Mouse (Mus musculus) CH12.LX (cell line): ENCODE measurements around the gene Sell. TPM values are rescaled to one million over a fixed set of nuclear protein-coding genes. Genes with fewer than 3 reads are reported as not detected.

Experiments
- DNase-seq: peaks from one replicate; pipeline ENCODE4 v3.0.0-alpha.2; 2013; ENCODE audit errors: extremely low read depth
- H3K27ac ChIP-seq: 2 replicates; pipeline ENCODE4 v1.5.1; 2012; ENCODE audit warnings: low read depth, mild to moderate bottlenecking, control low read depth, moderate library complexity; ENCODE audit not compliant: insufficient read depth
- H3K27me3 ChIP-seq: replicated peaks from 2 replicates; pipeline ENCODE3; 2012; ENCODE audit warnings: inconsistent platforms
- H3K36me3 ChIP-seq, 2 experiments: replicated peaks in 1 of 2; 2 replicates each; pipeline versions ENCODE3 to v1.6.1; 2012; ENCODE audit warnings: inconsistent platforms in 1 of 2, low read length in 1 of 2, mild to moderate bottlenecking in 1 of 2, mixed read lengths in 1 of 2, moderate library complexity in 1 of 2; ENCODE audit not compliant: control insufficient read depth in 1 of 2, insufficient read depth in 1 of 2
- H3K4me1 ChIP-seq, 2 experiments: 2 replicates each; pipeline ENCODE4 v1.6.1; 2012; ENCODE audit warnings: inconsistent platforms in 1 of 2, moderate library complexity in 1 of 2; ENCODE audit not compliant: insufficient read depth in 2 of 2, control insufficient read depth in 1 of 2
- H3K4me2 ChIP-seq: 2 replicates; pipeline ENCODE4 v1.6.1; 2012; ENCODE audit warnings: low read depth, mild to moderate bottlenecking, control low read depth; ENCODE audit not compliant: poor library complexity, insufficient read depth, severe bottlenecking
- H3K4me3 ChIP-seq, 3 experiments: fragments of 150-350 bp in 1 of 3; sonication (generic) in 1 of 3; replicated peaks in 1 of 3; 2 replicates each; pipeline versions ENCODE3 to v1.5.1; 2011 to 2012; ENCODE audit warnings: low read depth in 2 of 3, low read length in 2 of 3, mild to moderate bottlenecking in 2 of 3, moderate library complexity in 2 of 3, control low read depth in 1 of 3, improper control_type of control experiment in 1 of 3, inconsistent platforms in 1 of 3, mixed read lengths in 1 of 3; ENCODE audit not compliant: poor library complexity in 1 of 3
- H3K79me2 ChIP-seq: replicated peaks from 2 replicates; pipeline ENCODE4 v1.6.1; 2012; ENCODE audit warnings: mild to moderate bottlenecking, moderate library complexity; ENCODE audit not compliant: control insufficient read depth, poor library complexity, insufficient read depth, severe bottlenecking; ENCODE audit errors: extremely low read depth
- H3K9ac ChIP-seq: 2 replicates; pipeline ENCODE4 v1.6.1; 2012; ENCODE audit warnings: low read depth, mild to moderate bottlenecking, control low read depth, moderate library complexity; ENCODE audit not compliant: insufficient read depth
- H3K9me3 ChIP-seq: replicated peaks from 2 replicates; pipeline ENCODE3; 2012; ENCODE audit warnings: low read length, inconsistent platforms, mixed read lengths
- BHLHE40 ChIP-seq: IDR thresholded peaks from 2 replicates; pipeline ENCODE4 v1.6.1; 2011; ENCODE audit warnings: mild to moderate bottlenecking, low read depth, low read length, improper control_type of control experiment
- CHD1 ChIP-seq: IDR thresholded peaks from 2 replicates; pipeline ENCODE4 v1.6.1; 2012; ENCODE audit warnings: low read depth, low read length, improper control_type of control experiment, inconsistent platforms
- ELF1 ChIP-seq: IDR thresholded peaks from 2 replicates; pipeline ENCODE4 v1.6.1; 2014; ENCODE audit warnings: low read depth, mild to moderate bottlenecking, inconsistent platforms, low read length, improper control_type of control experiment
- GABPA ChIP-seq: IDR thresholded peaks from 2 replicates; pipeline ENCODE4 v1.6.1; 2012; ENCODE audit warnings: low read depth, low read length, improper control_type of control experiment, inconsistent platforms; ENCODE audit not compliant: insufficient replicate concordance
- HCFC1 ChIP-seq: IDR thresholded peaks from 2 replicates; pipeline ENCODE4 v1.6.1; 2012; ENCODE audit warnings: low read depth, mild to moderate bottlenecking, inconsistent platforms, low read length, improper control_type of control experiment
- IRF4 ChIP-seq: IDR thresholded peaks from 2 replicates; pipeline ENCODE4 v1.6.1; 2014; ENCODE audit warnings: low read depth, mild to moderate bottlenecking, inconsistent platforms, low read length, improper control_type of control experiment
- JUN ChIP-seq: IDR thresholded peaks from 2 replicates; pipeline ENCODE4 v1.6.1; 2011; ENCODE audit warnings: low read depth, mild to moderate bottlenecking, low read length, improper control_type of control experiment, moderate library complexity; ENCODE audit not compliant: insufficient read depth
- MAFK ChIP-seq: IDR thresholded peaks from 2 replicates; pipeline ENCODE4 v1.6.1; 2011; ENCODE audit warnings: low read length, improper control_type of control experiment; ENCODE audit not compliant: insufficient replicate concordance
- MAX ChIP-seq: IDR thresholded peaks from 2 replicates; pipeline ENCODE4 v1.6.1; 2011; ENCODE audit warnings: low read length, improper control_type of control experiment
- MXI1 ChIP-seq: IDR thresholded peaks from 2 replicates; pipeline ENCODE4 v1.6.1; 2011; ENCODE audit warnings: mild to moderate bottlenecking, low read depth, low read length, improper control_type of control experiment
- MYC ChIP-seq: IDR thresholded peaks from 2 replicates; pipeline ENCODE4 v1.6.1; 2011; ENCODE audit warnings: low read depth, mild to moderate bottlenecking, improper control_type of control experiment, low read length
- NRF1 ChIP-seq: IDR thresholded peaks from 2 replicates; pipeline ENCODE4 v1.6.1; 2014; ENCODE audit warnings: low read depth, mild to moderate bottlenecking, inconsistent platforms, low read length, improper control_type of control experiment, moderate library complexity
- POLR2A ChIP-seq: IDR thresholded peaks from 2 replicates; pipeline ENCODE4 v1.6.1; 2011; ENCODE audit warnings: low read depth, mild to moderate bottlenecking, improper control_type of control experiment, low read length
- RAD21 ChIP-seq: IDR thresholded peaks from 2 replicates; pipeline ENCODE4 v1.6.1; 2011; ENCODE audit warnings: low read depth, mild to moderate bottlenecking, low read length, improper control_type of control experiment, moderate library complexity
- SIN3A ChIP-seq: IDR thresholded peaks from 2 replicates; pipeline ENCODE4 v1.6.1; 2012; ENCODE audit warnings: low read length, improper control_type of control experiment, inconsistent platforms
- TBP ChIP-seq: conservative IDR thresholded peaks from 2 replicates; pipeline ENCODE4 v1.6.1; 2011; ENCODE audit warnings: low read depth, low read length, improper control_type of control experiment
- TCF12 ChIP-seq: IDR thresholded peaks from 2 replicates; pipeline ENCODE4 v1.6.1; 2014; ENCODE audit warnings: low read depth, mild to moderate bottlenecking, inconsistent platforms, low read length, improper control_type of control experiment
- USF1 ChIP-seq: IDR thresholded peaks from 2 replicates; pipeline ENCODE4 v1.6.1; 2014; ENCODE audit warnings: low read depth, mild to moderate bottlenecking, inconsistent platforms, low read length, improper control_type of control experiment
- USF2 ChIP-seq: conservative IDR thresholded peaks from 2 replicates; pipeline ENCODE4 v1.6.1; 2011; ENCODE audit warnings: low read depth, low read length, improper control_type of control experiment
- ZC3H11A ChIP-seq: IDR thresholded peaks from 2 replicates; pipeline ENCODE4 v1.6.1; 2012; ENCODE audit warnings: low read depth, mild to moderate bottlenecking, inconsistent platforms, low read length, improper control_type of control experiment
- ZKSCAN1 ChIP-seq: IDR thresholded peaks from 2 replicates; pipeline ENCODE4 v1.6.1; 2012; ENCODE audit warnings: low read depth, inconsistent platforms, low read length, improper control_type of control experiment, borderline replicate concordance
- ZMIZ1 ChIP-seq: IDR thresholded peaks from 2 replicates; pipeline ENCODE4 v1.6.1; 2012; ENCODE audit warnings: low read depth, mild to moderate bottlenecking, inconsistent platforms, low read length, improper control_type of control experiment
- ZNF384 ChIP-seq: IDR thresholded peaks from 2 replicates; pipeline ENCODE4 v1.6.1; 2012; ENCODE audit warnings: low read depth, low read length, improper control_type of control experiment, inconsistent platforms
- dilution Hi-C: fragments of 300-500 bp; cut with MboI; formaldehyde crosslinking; loops from 2 replicates; pipeline ENCODE4 v1.14.3; 2020; ENCODE audit warnings: low sequenced_read_pairs; ENCODE audit not compliant: extremely low pct_unique_long_range_greater_than_20kb, extremely low pct_ligation_motif_present
- in situ Hi-C: fragments of 300-500 bp; cut with MboI; formaldehyde crosslinking; loops from 3 replicates; pipeline ENCODE4 v1.14.3; 2019; ENCODE audit warnings: low sequenced_read_pairs, low pct_ligation_motif_present, low pct_unique_long_range_greater_than_20kb, mixed read lengths
- polyA plus RNA-seq: library from polyadenylated mRNA; unstranded; fragments of >175 nt; gene quantifications from 2 replicates; pipeline ENCODE4 v1.2.1, GENCODE M21; 2012; ENCODE audit warnings: low read depth; ENCODE audit not compliant: insufficient read length
- total RNA-seq, 2 experiments: library from RNA; depleted of rRNA; stranded (reverse); fragments of 300-350 nt in 1 of 2; fragments of >200 nt in 1 of 2; gene quantifications; 2 replicates each; pipeline ENCODE4 v1.2.3; 2012 to 2014

The Sell gene
- total and polyA plus RNA-seq, 3 experiments: not detected

DNA sequence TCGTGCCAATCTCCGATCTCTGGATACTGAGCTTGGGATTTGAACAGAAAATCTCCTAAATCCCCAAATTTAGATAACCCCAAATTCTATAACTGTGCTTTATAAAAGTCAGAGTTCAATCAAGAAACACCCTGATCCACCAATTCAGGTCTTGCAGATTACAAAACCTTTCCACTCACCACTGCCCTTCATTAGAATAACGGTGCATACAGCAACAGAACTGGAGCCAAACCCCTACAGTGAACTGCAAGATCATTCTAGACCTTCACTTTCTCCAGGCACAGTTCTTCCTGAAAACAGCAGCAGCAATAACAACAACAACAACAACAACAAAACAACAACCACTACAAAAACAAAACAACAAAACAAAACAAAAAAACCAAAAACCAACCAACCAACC, 25.0 kb downstream of the Sell start:
- H3K4me3 ChIP-seq: no peak overlapping the region
- no peak overlapping the region for H3K27ac ChIP-seq
- no peaks in the 10 kb centered on the region for H3K9me3 ChIP-seq
- peaks cover 2 to 24% of the 10 kb centered on the region in 2 experiments; a peak in 3 of 4 replicates for H3K4me1 ChIP-seq
- peaks cover 1% of the 10 kb centered on the region for H3K27me3 ChIP-seq
- no peaks in the 10 kb centered on the region for H3K79me2 ChIP-seq
- TF ChIP-seq BHLHE40 (no peak), ZMIZ1 (no peak), POLR2A (no peak), MXI1 (no peak)
- H3K9ac ChIP-seq: no peak overlapping the region
- in situ Hi-C loops: no loop called here
- no peak overlapping the region for H3K4me2 ChIP-seq
- dilution Hi-C loops: no loop called here
- H3K36me3 ChIP-seq: no peaks in the 10 kb centered on the region
- no peak for DNase-seq

DNA sequence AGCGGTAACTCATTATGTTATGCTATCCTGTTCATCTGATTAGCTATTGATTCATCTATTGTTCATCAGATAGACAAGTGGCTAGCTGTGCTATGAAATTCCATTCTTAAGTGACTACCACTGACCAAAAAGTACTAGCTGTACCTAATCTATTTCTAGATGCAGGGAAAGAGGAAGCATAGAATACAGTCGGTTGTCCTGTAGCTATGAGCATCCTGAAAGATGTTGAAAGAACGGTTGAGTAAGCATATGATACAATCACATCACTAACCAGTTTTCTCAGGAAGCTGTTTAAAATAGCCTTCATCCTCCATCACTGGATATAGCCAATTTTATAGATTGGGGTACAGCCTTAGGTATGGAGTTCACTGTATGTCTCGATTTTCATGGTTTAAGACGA, 26.1 kb downstream of the Sell start:
- Histone ChIP-seq H3K4me3 (no peak overlapping the region), H3K4me2 (no peak overlapping the region), H3K79me2 (no peaks in the 10 kb centered on the region), H3K4me1 (peaks cover 0 to 13% of the 10 kb centered on the region in 2 experiments; a peak in 3 of 4 replicates), H3K36me3 (no peaks in the 10 kb centered on the region), H3K27ac (no peak overlapping the region)
- in situ Hi-C loops: no loop called here
- dilution Hi-C loops: no loop called here
- no peak for DNase-seq
- TF ChIP-seq USF2 (no peak), TCF12 (no peak), ZNF384 (no peak), SIN3A (no peak), MAX (no peak), MAFK (no peak), MYC (no peak), HCFC1 (no peak), IRF4 (no peak), GABPA (no peak), ZKSCAN1 (no peak), NRF1 (no peak), ELF1 (no peak), ZC3H11A (no peak), USF1 (no peak), JUN (no peak), CHD1 (no peak), POLR2A (no peak), TBP (no peak), RAD21 (no peak)
- TF ChIP-seq, all 38 proteins: peak for 0
- H3K27me3 ChIP-seq: peaks cover 1% of the 10 kb centered on the region
- no peaks in the 10 kb centered on the region for H3K9me3 ChIP-seq
- H3K9ac ChIP-seq: no peak overlapping the region
